Mouse (Mus musculus): ENCODE measurements around the gene Rhot1. TPM values are rescaled to one million over a fixed set of nuclear protein-coding genes. Genes with fewer than 3 reads are reported as not detected.
"Not testable (repeated sequence)": the region's sequence is repeated elsewhere in the genome, so short reads cannot be mapped to it uniquely, and the experiment has no call there.

Gene Rhot1
- polyA plus RNA-seq, 1 experiment = 24.9 TPM

- Histone ChIP-seq H3K27me3 (ENCODE audit: control insufficient read depth, insufficient read depth, insufficient read length) (no peaks in the 10 kb centered on the region), H3K79me2 (ENCODE audit: control insufficient read depth, insufficient read depth) (no peaks in the 10 kb centered on the region), H3K36me3 (ENCODE audit: control insufficient read depth, insufficient read depth) (no peaks in the 10 kb centered on the region), H3K4me3 (peak within 1 kb of the TSS; percentile 66), H3ac (ENCODE audit: control insufficient read depth, insufficient read length) (peak within 1 kb of the TSS; percentile 43), H3K4me2 (ENCODE audit: low read depth) (peak within 1 kb of the TSS; percentile 73)
- TF ChIP-seq E2F4 (IDR thresholded peaks at IDR 0.05; ENCODE audit: insufficient read depth) = no peak
- no peak for TF ChIP-seq TCF3 (IDR thresholded peaks at IDR 0.05; ENCODE audit: insufficient read length, low read depth)
- no peak for TF ChIP-seq SRF (IDR thresholded peaks at IDR 0.05; ENCODE audit: control insufficient read depth, insufficient read length, low read depth)
- peak; percentile 92 for TF ChIP-seq POLR2A (IDR thresholded peaks at IDR 0.05; ENCODE audit: insufficient read length, low read depth)
- TF ChIP-seq POLR2AphosphoS2 (IDR thresholded peaks at IDR 0.05; ENCODE audit: insufficient read length, low read depth) = peak; percentile 88
- TF ChIP-seq CEBPB (IDR thresholded peaks at IDR 0.05; ENCODE audit: insufficient read depth, poor library complexity, severe bottlenecking) = no peak
- TF ChIP-seq TCF12 (IDR thresholded peaks at IDR 0.05; ENCODE audit: insufficient read depth, poor library complexity, severe bottlenecking) = no peak
Observed at GRCm38 (mm10) chr11:80183705-80184255, 25.0 kb upstream of the Rhot1 start, which contains the start of gene Rnf135. TSS of gene Rnf135 (plus strand) at chr11:80183851.

- TF ChIP-seq MYOG (IDR thresholded peaks at IDR 0.05; ENCODE audit: control insufficient read depth in 1 of 3, insufficient read depth in 1 of 3, insufficient read length in 2 of 3, low read depth in 2 of 3) = no peak
- TF ChIP-seq TCF3 (IDR thresholded peaks at IDR 0.05; ENCODE audit: insufficient read length, low read depth) = no peak
- TF ChIP-seq MYOD1 (IDR thresholded peaks at IDR 0.05; ENCODE audit: control insufficient read depth in 1 of 3, insufficient read length in 2 of 3, low read depth in 2 of 3) = no peak
- TF ChIP-seq SRF (IDR thresholded peaks at IDR 0.05; ENCODE audit: control insufficient read depth, insufficient read length, low read depth) = no peak
- H3K4me3 ChIP-seq = peak overlapping the region; percentile 66
- H3K79me2 ChIP-seq (ENCODE audit: control insufficient read depth, insufficient read depth) = no peaks in the 10 kb centered on the region
- H3K27me3 ChIP-seq (ENCODE audit: control insufficient read depth, insufficient read depth, insufficient read length) = no peaks in the 10 kb centered on the region
- H3K36me3 ChIP-seq (ENCODE audit: control insufficient read depth, insufficient read depth) = no peaks in the 10 kb centered on the region
- peak overlapping the region; percentile 43 for H3ac ChIP-seq (ENCODE audit: control insufficient read depth, insufficient read length)
- H3K4me2 ChIP-seq (ENCODE audit: low read depth) = peak overlapping the region; percentile 73
Observed at GRCm38 (mm10) chr11:80184531-80185071, 24.2 kb upstream of the Rhot1 start.

GRCm38 (mm10) chr11:80185441-80185976, 23.3 kb upstream of the Rhot1 start:
- H3K4me2 ChIP-seq (ENCODE audit: low read depth) = peak overlapping the region; percentile 73
- H3ac ChIP-seq (ENCODE audit: control insufficient read depth, insufficient read length); H3K4me3 ChIP-seq; H3K79me2 ChIP-seq (ENCODE audit: control insufficient read depth, insufficient read depth); H3K36me3 ChIP-seq (ENCODE audit: control insufficient read depth, insufficient read depth); H3K27me3 ChIP-seq (ENCODE audit: control insufficient read depth, insufficient read depth, insufficient read length): not testable (repeated sequence)

GRCm38 (mm10) chr11:80190280-80190679, 18.5 kb upstream of the Rhot1 start:
- Histone ChIP-seq H3K36me3 (ENCODE audit: control insufficient read depth, insufficient read depth) (peaks cover 7% of the 10 kb centered on the region), H3ac (ENCODE audit: control insufficient read depth, insufficient read length) (no peak overlapping the region), H3K4me3 (no peak overlapping the region), H3K79me2 (ENCODE audit: control insufficient read depth, insufficient read depth) (no peaks in the 10 kb centered on the region), H3K4me2 (ENCODE audit: low read depth) (no peak overlapping the region), H3K27me3 (ENCODE audit: control insufficient read depth, insufficient read depth, insufficient read length) (no peaks in the 10 kb centered on the region)
- TF ChIP-seq POLR2A (IDR thresholded peaks at IDR 0.05; ENCODE audit: insufficient read length, low read depth) (no peak), USF1 (IDR thresholded peaks at IDR 0.05; ENCODE audit: low read depth) (no peak), CEBPB (IDR thresholded peaks at IDR 0.05; ENCODE audit: insufficient read depth, poor library complexity, severe bottlenecking) (no peak), MAX (IDR thresholded peaks at IDR 0.05; ENCODE audit: low read depth) (no peak), MYOD1 (IDR thresholded peaks at IDR 0.05; ENCODE audit: control insufficient read depth in 1 of 3, insufficient read length in 2 of 3, low read depth in 2 of 3) (no peak), POLR2AphosphoS2 (IDR thresholded peaks at IDR 0.05; ENCODE audit: insufficient read length, low read depth) (no peak), SRF (IDR thresholded peaks at IDR 0.05; ENCODE audit: control insufficient read depth, insufficient read length, low read depth) (no peak), E2F4 (IDR thresholded peaks at IDR 0.05; ENCODE audit: insufficient read depth) (no peak), REST (IDR thresholded peaks at IDR 0.05; ENCODE audit: insufficient read depth, insufficient read length) (no peak), MYOG (IDR thresholded peaks at IDR 0.05; ENCODE audit: control insufficient read depth in 1 of 3, insufficient read depth in 1 of 3, insufficient read length in 2 of 3, low read depth in 2 of 3) (no peak)

- TF ChIP-seq REST (IDR thresholded peaks at IDR 0.05; ENCODE audit: insufficient read depth, insufficient read length) (no peak), POLR2AphosphoS2 (IDR thresholded peaks at IDR 0.05; ENCODE audit: insufficient read length, low read depth) (no peak), USF1 (IDR thresholded peaks at IDR 0.05; ENCODE audit: low read depth) (no peak), TCF12 (IDR thresholded peaks at IDR 0.05; ENCODE audit: insufficient read depth, poor library complexity, severe bottlenecking) (no peak), SRF (IDR thresholded peaks at IDR 0.05; ENCODE audit: control insufficient read depth, insufficient read length, low read depth) (no peak), MYOD1 (IDR thresholded peaks at IDR 0.05; ENCODE audit: control insufficient read depth in 1 of 3, insufficient read length in 2 of 3, low read depth in 2 of 3) (no peak), E2F4 (IDR thresholded peaks at IDR 0.05; ENCODE audit: insufficient read depth) (no peak), MYOG (IDR thresholded peaks at IDR 0.05; ENCODE audit: control insufficient read depth in 1 of 3, insufficient read depth in 1 of 3, insufficient read length in 2 of 3, low read depth in 2 of 3) (no peak), MAX (IDR thresholded peaks at IDR 0.05; ENCODE audit: low read depth) (no peak), CEBPB (IDR thresholded peaks at IDR 0.05; ENCODE audit: insufficient read depth, poor library complexity, severe bottlenecking) (no peak), POLR2A (IDR thresholded peaks at IDR 0.05; ENCODE audit: insufficient read length, low read depth) (no peak), TCF3 (IDR thresholded peaks at IDR 0.05; ENCODE audit: insufficient read length, low read depth) (no peak)
- Histone ChIP-seq H3ac (ENCODE audit: control insufficient read depth, insufficient read length) (no peak overlapping the region), H3K4me3 (no peak overlapping the region), H3K36me3 (ENCODE audit: control insufficient read depth, insufficient read depth) (peaks cover 7% of the 10 kb centered on the region), H3K27me3 (ENCODE audit: control insufficient read depth, insufficient read depth, insufficient read length) (no peaks in the 10 kb centered on the region), H3K79me2 (ENCODE audit: control insufficient read depth, insufficient read depth) (no peaks in the 10 kb centered on the region), H3K4me2 (ENCODE audit: low read depth) (no peak overlapping the region)
Observed at GRCm38 (mm10) chr11:80193827-80194226, 15.0 kb upstream of the Rhot1 start.

Data from myocyte (in vitro differentiated cells).